Mouse (Mus musculus) urinary bladder, postnatal 36 days (tissue): Measurements from ENCODE around the gene Slc38a5.

Source experiments
- DNase-seq, 2 experiments: peaks; one replicate each; pipeline ENCODE4 v3.0.0; 2022; ENCODE audit warnings: low spot score in 2 of 2, mixed read lengths in 1 of 2

The Slc38a5 gene

DNA sequence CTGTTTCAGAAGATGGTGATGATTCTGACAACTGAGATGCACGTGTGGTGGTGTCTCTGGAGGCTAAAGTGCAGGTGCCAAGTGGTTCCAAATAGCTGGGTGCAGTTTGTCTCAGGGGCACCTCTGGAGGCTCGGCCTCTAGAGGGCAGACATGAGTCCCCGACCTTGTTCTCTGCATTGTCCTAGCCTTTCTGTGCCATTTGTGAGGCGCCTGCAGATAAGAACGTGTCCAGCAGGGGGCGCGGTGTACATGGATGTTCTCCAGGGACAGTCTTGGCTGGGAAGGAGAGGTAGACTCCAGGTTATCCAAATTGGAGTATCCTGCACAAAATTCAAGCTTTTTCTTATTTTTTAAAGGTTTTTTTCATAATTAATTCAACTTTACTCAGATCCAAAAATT is 44.0 kb downstream of the Slc38a5 start:
- DNase-seq = peak; percentile 15 to 48

DNA sequence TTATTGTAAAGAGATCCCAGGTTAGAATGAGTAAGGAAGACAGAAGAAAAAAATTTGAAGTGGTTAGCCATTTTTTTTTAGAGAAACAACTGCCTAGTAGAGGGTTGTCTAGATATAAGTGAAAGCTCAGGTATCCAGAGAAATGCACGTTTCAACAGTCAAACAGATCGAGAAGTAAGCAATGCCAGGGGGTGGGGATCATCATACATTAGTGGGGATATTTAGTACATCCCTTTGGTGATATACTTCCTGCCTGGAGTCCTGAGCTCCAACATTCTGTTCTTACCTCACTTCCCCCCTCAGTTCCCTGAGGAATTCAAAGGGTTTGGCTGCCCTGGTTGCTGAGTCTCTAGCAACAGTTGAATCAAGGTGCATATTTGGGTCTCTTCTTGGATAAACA is 56.2 kb downstream of the Slc38a5 start, which contains the start of gene Ssxb10:
TSS of gene Ssxb10 (plus strand) at position 301 of the 400 bp plus-strand sequence.
- DNase-seq = no peak
